Mouse (Mus musculus) bone marrow macrophage, adult 2 months (primary cell): Measurements from ENCODE around the gene Trim44.

Experiments
- CTCF ChIP-seq: IDR thresholded peaks from 2 replicates; pipeline ENCODE4 v1.5.1; 2012; ENCODE audit warnings: low read depth, mild to moderate bottlenecking, low read length, moderate library complexity
- POLR2A ChIP-seq: IDR thresholded peaks from 2 replicates; pipeline ENCODE4 v1.6.1; 2012; ENCODE audit warnings: mild to moderate bottlenecking, low read depth, low read length, borderline replicate concordance

- TF ChIP-seq CTCF (no peak), POLR2A (no peak)
Observed at GRCm38 (mm10) chr2:102371332-102371731, 36.3 kb downstream of the Trim44 start.
